Comparison of ENCODE assay signal across 1 mouse cellular context in genomic region chr14:73384913-73385719, GRCm38 (mm10).
TF ChIP-seq lines count a peak whose summit lies in the region.

Itm2b (minus strand) TSS chr14:73385289.

TF ChIP-seq in CH12.LX, 34 proteins besides CTCF, POLR2A, EP300 and RAD21 (continued from another document):
- TF ChIP-seq CHD2 (IDR thresholded peaks at IDR 0.05; ENCODE audit: low read length) (peak; percentile 29; the same call in 1 of the 2 replicates), TCF12 (IDR thresholded peaks at IDR 0.05; ENCODE audit: low read depth, low read length) (peak; percentile 83), HCFC1 (IDR thresholded peaks at IDR 0.05; ENCODE audit: low read depth, low read length) (no peak), NRF1 (IDR thresholded peaks at IDR 0.05; ENCODE audit: low read depth, low read length) (peak; percentile 53), ZNF384 (IDR thresholded peaks at IDR 0.05; ENCODE audit: low read depth, low read length) (no peak), ZMIZ1 (IDR thresholded peaks at IDR 0.05; ENCODE audit: low read depth, low read length) (peak; percentile 81; the same call in 1 of the 2 replicates), CHD1 (IDR thresholded peaks at IDR 0.05; ENCODE audit: low read depth, low read length) (no peak), JUND (conservative IDR thresholded peaks at IDR 0.05; ENCODE audit: low read depth, low read length) (no peak), ZC3H11A (IDR thresholded peaks at IDR 0.05; ENCODE audit: low read depth, low read length) (no peak), MAZ (IDR thresholded peaks at IDR 0.05; ENCODE audit: low read depth, low read length) (no peak; the same call in 1 of the 2 replicates), MXI1 (IDR thresholded peaks at IDR 0.05; ENCODE audit: low read depth, low read length) (peak; percentile 64; the same call in 1 of the 2 replicates), GABPA (IDR thresholded peaks at IDR 0.05; ENCODE audit: insufficient replicate concordance, low read depth, low read length) (no peak), NELFE (IDR thresholded peaks at IDR 0.05; ENCODE audit: low read depth, low read length) (peak; percentile 76), E2F4 (IDR thresholded peaks at IDR 0.05; ENCODE audit: insufficient replicate concordance, low read depth, low read length) (no peak), TBP (conservative IDR thresholded peaks at IDR 0.05; ENCODE audit: low read depth, low read length) (no peak), BHLHE40 (IDR thresholded peaks at IDR 0.05; ENCODE audit: low read depth, low read length) (no peak), USF1 (IDR thresholded peaks at IDR 0.05; ENCODE audit: low read depth, low read length) (no peak), MAX (IDR thresholded peaks at IDR 0.05; ENCODE audit: low read length) (no peak), USF2 (conservative IDR thresholded peaks at IDR 0.05; ENCODE audit: low read depth, low read length) (no peak), ETS1 (conservative IDR thresholded peaks at IDR 0.05; ENCODE audit: low read depth, low read length) (0 out of 2 replicates have a peak, but pooled peaks have one; percentile 7), PAX5 (IDR thresholded peaks at IDR 0.05; ENCODE audit: low read length) (no peak), SIN3A (IDR thresholded peaks at IDR 0.05; ENCODE audit: low read length) (0 out of 2 replicates have a peak, but pooled peaks have one; percentile 19), UBTF (IDR thresholded peaks at IDR 0.05; ENCODE audit: low read depth, low read length) (peak; percentile 89), JUN (IDR thresholded peaks at IDR 0.05; ENCODE audit: insufficient read depth, low read depth, low read length) (no peak)
